Mouse (Mus musculus): ENCODE measurements around the gene Racgap1. TPM values are rescaled to one million over a fixed set of nuclear protein-coding genes. Genes with fewer than 3 reads are reported as not detected.

Racgap1 gene
- polyA plus RNA-seq (2012; rRNA removed): 51.8 and 58.7 TPM in 2 replicates

DNA sequence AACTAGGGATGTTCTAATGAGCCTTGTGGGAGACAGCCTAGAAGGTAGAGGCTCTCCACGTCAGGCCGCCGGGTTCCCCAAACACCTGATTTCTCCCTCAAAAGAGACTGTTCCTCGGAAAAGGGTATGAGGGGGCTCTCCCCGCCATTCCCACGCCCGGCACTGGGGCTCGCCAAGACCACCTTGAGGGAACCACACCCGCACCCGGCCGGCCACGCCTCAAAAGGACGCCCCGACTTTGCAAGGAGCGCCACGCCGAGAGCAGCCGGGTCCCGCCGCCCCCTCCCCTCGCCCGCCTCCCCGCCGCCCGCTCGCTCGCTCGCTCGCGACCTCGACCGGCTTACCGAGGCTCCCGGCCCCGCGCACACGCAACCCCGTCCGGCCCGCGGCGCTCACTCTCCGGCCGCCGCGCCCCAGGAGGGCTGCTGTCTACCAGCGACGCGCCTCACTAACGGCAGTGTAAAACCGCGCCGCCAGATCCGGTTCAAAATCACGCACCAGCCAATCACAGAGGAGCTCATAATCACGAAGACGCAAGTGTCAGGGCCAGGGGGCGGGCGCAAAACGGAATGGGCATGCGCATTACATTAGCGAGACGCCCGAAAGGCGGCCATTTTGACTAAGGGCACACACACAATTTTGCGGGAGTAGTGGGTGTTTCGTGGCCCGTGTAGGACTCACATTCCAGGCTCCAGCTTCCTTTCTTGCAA lies at the start of gene Racgap1:
Gene Racgap1, minus strand, starts transcription at position 494 of the 710 bp plus-strand sequence.

DNA sequence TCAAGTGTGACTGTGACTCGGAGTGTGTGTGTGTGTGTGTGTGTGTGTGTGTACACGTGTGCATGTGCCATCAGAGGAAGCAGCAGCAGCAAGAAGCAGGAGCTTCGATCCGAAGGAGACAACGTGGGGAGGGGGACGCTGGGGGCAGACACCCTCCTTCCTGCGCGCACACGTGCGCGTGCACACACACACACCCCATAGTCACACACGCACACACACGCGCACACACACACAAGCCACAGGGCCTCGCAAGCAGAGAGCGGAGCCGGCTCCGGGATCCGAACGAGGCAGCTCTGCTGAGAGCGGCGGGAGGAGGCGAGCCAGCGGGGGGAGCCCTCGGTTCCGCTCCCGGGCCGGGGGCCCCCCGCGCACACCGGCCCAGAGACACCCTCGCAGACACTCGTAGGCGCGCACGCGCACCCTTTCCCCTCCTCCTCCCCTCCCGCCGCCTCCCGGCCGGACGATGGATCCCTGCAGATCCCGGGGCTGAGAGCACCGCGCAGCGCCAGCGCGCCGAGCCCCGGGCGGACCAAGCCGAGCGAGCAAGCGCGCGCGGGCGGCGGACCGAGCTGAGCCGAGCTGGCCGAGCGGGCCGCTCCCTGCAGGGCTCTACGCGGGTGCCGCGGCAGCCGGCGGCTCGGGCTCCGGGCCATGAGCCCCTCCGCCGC lies 18.8 kb upstream of the Racgap1 start, which contains the start of gene Asic1:
Gene Asic1, plus strand, starts transcription at position 215 of the 668 bp plus-strand sequence.

GRCm38 (mm10) chr15:99600986-99601822 lies 50.3 kb downstream of the Racgap1 start, which contains the start of gene Aqp6:
Gene Aqp6 (plus strand): TSS chr15:99601400.

DNA sequence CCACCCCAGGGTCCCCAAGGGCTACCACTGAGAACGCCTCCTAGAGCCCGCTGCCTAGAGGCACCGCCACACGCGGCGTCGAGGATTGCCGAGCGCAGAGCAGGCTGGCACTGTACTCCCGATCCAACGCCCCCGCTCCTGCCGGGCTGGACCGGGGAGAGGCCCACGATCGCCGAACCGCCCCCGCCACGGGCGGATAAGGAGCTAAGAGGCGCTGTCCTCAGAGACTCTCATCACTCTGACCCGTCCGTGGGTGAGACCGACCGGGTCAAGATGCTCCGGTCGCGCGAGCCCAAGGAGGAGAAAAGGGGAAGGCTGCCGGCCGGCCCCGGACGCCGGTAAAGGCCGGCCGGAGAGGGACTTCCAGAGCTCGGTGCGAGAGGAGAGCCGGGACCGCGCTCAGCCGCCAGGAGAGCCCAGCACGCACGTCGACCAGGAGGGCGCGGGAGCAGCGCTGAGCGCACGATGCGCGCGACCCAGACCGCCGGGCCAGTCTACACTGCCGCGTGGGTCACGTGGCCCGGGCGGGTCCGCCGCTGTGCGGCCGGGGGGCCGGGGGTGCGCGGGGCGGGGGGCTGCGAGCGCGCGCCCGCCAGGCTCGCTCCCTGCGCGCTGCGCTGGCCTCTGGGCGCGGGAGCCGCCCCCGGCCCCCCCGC lies 60.9 kb downstream of the Racgap1 start, which contains the start of gene Aqp5:
Gene Aqp5, plus strand, starts transcription at position 354 of the 656 bp plus-strand sequence.

DNA sequence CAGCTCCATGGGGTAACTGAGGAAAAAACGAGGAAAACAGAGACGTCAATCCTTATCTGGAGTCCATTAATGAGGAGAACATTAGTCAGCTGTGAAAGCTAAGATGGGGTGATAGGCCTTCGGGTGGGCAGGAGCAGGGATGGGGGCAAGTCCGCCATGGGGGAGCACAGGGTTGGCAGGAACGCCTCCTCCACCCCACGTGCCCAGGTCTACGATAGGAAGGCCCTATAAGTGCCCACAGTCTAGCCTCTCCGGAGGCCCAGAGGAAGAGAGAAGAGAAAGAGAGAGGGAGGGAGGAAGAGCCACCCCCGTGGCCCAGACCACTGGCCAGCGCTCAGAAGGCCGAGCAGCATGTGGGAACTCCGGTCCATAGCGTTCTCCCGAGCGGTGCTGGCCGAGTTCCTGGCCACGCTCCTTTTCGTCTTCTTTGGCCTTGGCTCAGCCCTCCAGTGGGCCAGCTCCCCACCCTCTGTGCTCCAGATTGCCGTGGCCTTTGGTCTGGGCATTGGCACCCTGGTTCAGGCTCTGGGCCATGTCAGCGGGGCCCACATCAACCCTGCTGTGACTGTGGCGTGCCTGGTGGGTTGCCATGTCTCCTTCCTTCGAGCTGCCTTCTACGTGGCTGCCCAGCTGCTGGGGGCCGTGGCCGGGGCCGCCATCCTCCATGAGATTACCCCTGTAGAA lies 72.5 kb downstream of the Racgap1 start, which contains the start of gene Aqp2:
Gene Aqp2, plus strand, starts transcription at position 254 of the 684 bp plus-strand sequence.

Other genes starting within 250 kb of the Racgap1 start
- gene Nckap5l, start 193.9 kb downstream of the Racgap1 start, polyA plus RNA-seq (2012; rRNA removed): 0.70 and 0.80 TPM in 2 replicates
- gene Bcdin3d, start 176.9 kb downstream of the Racgap1 start, polyA plus RNA-seq (2012; rRNA removed): 2.8 and 3.0 TPM in 2 replicates
- 0.02 TPM in 1 of 2 replicates, not detected in the other for gene Faim2, start 123.5 kb downstream of the Racgap1 start, polyA plus RNA-seq (2012; rRNA removed)
- not detected in 2 replicates for gene Aqp2, start 72.6 kb downstream of the Racgap1 start, polyA plus RNA-seq (2012; rRNA removed)
- gene Aqp5, start 60.9 kb downstream of the Racgap1 start, polyA plus RNA-seq (2012; rRNA removed): 0.05 and 0.06 TPM in 2 replicates
- gene Aqp6, start 50.3 kb downstream of the Racgap1 start, polyA plus RNA-seq (2012; rRNA removed): not detected in 2 replicates
- gene Asic1, start 18.7 kb upstream of the Racgap1 start, polyA plus RNA-seq (2012; rRNA removed): 0.13 and 0.23 TPM in 2 replicates
- 6.2 and 7.0 TPM in 2 replicates for gene Smarcd1, start 50.5 kb upstream of the Racgap1 start, polyA plus RNA-seq (2012; rRNA removed)
- gene Gm17349, start 53.8 kb upstream of the Racgap1 start, polyA plus RNA-seq (2012; rRNA removed): 0.41 TPM in 1 of 2 replicates, not detected in the other
- gene Gpd1, start 65.9 kb upstream of the Racgap1 start, polyA plus RNA-seq (2012; rRNA removed): 7.7 and 8.5 TPM in 2 replicates
- 62.4 and 63.3 TPM in 2 replicates for gene Cox14, start 74.0 kb upstream of the Racgap1 start, polyA plus RNA-seq (2012; rRNA removed)
- gene Cers5, start 121.2 kb upstream of the Racgap1 start, polyA plus RNA-seq (2012; rRNA removed): 4.2 and 5.6 TPM in 2 replicates
- gene Lima1, start 223.8 kb upstream of the Racgap1 start, polyA plus RNA-seq (2012; rRNA removed): 5.5 and 5.8 TPM in 2 replicates